Mouse (Mus musculus): ENCODE measurements around the gene Ufc1. TPM values are rescaled to one million over a fixed set of nuclear protein-coding genes. Genes with fewer than 3 reads are reported as not detected.
"Not testable (repeated sequence)": the region's sequence is repeated elsewhere in the genome, so short reads cannot be mapped to it uniquely, and the experiment has no call there.

Gene Ufc1
- polyA plus RNA-seq (2012; rRNA removed): 34.5 and 35.8 TPM in 2 replicates

- WGBS: under 1% methylated on average over 42 of the region's 42 CpGs
- DNase-seq (ENCODE audit: low read depth, low spot score): peak; percentile 77
These were observed at the start of gene Ufc1 for GRCm38 (mm10) chr1:171294298-171295062. Gene Ufc1 (minus strand): TSS chr1:171295024.

- WGBS: 43% methylated on average over 9 of the region's 9 CpGs
- DNase-seq (ENCODE audit: low read depth, low spot score): no peak
These were observed 49.3 kb upstream of the Ufc1 start for GRCm38 (mm10) chr1:171343922-171344677.

- no peak for DNase-seq (ENCODE audit: low read depth, low spot score)
- WGBS: 78% methylated on average over 16 of the region's 16 CpGs
These were observed 47.7 kb upstream of the Ufc1 start for GRCm38 (mm10) chr1:171342262-171343207.

- DNase-seq (ENCODE audit: low read depth, low spot score): no peak
- WGBS: 0% methylated on average over 4 of the region's 4 CpGs
These were observed 35.4 kb upstream of the Ufc1 start for GRCm38 (mm10) chr1:171330216-171330560.

GRCm38 (mm10) chr1:171329433-171330215 lies 34.8 kb upstream of the Ufc1 start:
- 1% methylated on average over 57 of the region's 61 CpGs for WGBS

GRCm38 (mm10) chr1:171328839-171329432 lies 34.1 kb upstream of the Ufc1 start, which contains the start of gene Dedd:
Gene Dedd (plus strand): TSS chr1:171329145.
- WGBS: under 1% methylated on average over 41 of the region's 48 CpGs
- DNase-seq (ENCODE audit: low read depth, low spot score): no peak

More at GRCm38 (mm10) chr1:171329433-171330215, 34.8 kb upstream of the Ufc1 start:
- no peak for DNase-seq (ENCODE audit: low read depth, low spot score)

- DNase-seq (ENCODE audit: low read depth, low spot score): no peak
- WGBS: 11% methylated on average over 9 of the region's 9 CpGs
These were observed 33.4 kb upstream of the Ufc1 start for GRCm38 (mm10) chr1:171328244-171328643.

- not testable (repeated sequence) for DNase-seq (ENCODE audit: low read depth, low spot score)
These were observed 31.8 kb upstream of the Ufc1 start for GRCm38 (mm10) chr1:171326588-171326987.

GRCm38 (mm10) chr1:171325571-171325970 lies 30.7 kb upstream of the Ufc1 start:
- 64% methylated on average over 2 of the region's 2 CpGs for WGBS
- no peak for DNase-seq (ENCODE audit: low read depth, low spot score)

More at GRCm38 (mm10) chr1:171326588-171326987, 31.8 kb upstream of the Ufc1 start:
- 59% methylated on average over 4 of the region's 4 CpGs for WGBS

GRCm38 (mm10) chr1:171322012-171322411 lies 27.2 kb upstream of the Ufc1 start:
- WGBS: 60% methylated on average over 1 of the region's 1 CpGs
- no peak for DNase-seq (ENCODE audit: low read depth, low spot score)

GRCm38 (mm10) chr1:171321415-171321814 lies 26.6 kb upstream of the Ufc1 start:
- DNase-seq (ENCODE audit: low read depth, low spot score): no peak

- 38% methylated on average over 5 of the region's 5 CpGs for WGBS
These were observed 25.3 kb upstream of the Ufc1 start for GRCm38 (mm10) chr1:171320151-171320550.

GRCm38 (mm10) chr1:171319748-171320147 lies 24.9 kb upstream of the Ufc1 start:
- no peak for DNase-seq (ENCODE audit: low read depth, low spot score)
- 32% methylated on average over 7 of the region's 7 CpGs for WGBS

More at GRCm38 (mm10) chr1:171320151-171320550, 25.3 kb upstream of the Ufc1 start:
- DNase-seq (ENCODE audit: low read depth, low spot score): no peak

- DNase-seq (ENCODE audit: low read depth, low spot score): no peak
- WGBS: 70% methylated on average over 2 of the region's 2 CpGs
These were observed 14.5 kb upstream of the Ufc1 start for GRCm38 (mm10) chr1:171309321-171309720.

- WGBS: 54% methylated on average over 5 of the region's 5 CpGs
- not testable (repeated sequence) for DNase-seq (ENCODE audit: low read depth, low spot score)
These were observed 11.3 kb upstream of the Ufc1 start for GRCm38 (mm10) chr1:171306157-171306556.

- 64% methylated on average over 3 of the region's 3 CpGs for WGBS
- DNase-seq (ENCODE audit: low read depth, low spot score): no peak
These were observed 3.4 kb upstream of the Ufc1 start for GRCm38 (mm10) chr1:171298226-171298625.

- 8% methylated on average over 3 of the region's 3 CpGs for WGBS
- DNase-seq (ENCODE audit: low read depth, low spot score): no peak
These were observed 209 bp upstream of the Ufc1 start for GRCm38 (mm10) chr1:171295063-171295402.

- no peak for DNase-seq (ENCODE audit: low read depth, low spot score)
- WGBS: 26% methylated on average over 5 of the region's 5 CpGs
These were observed 922 bp downstream of the Ufc1 start for GRCm38 (mm10) chr1:171293906-171294297.

- 52% methylated on average over 3 of the region's 3 CpGs for WGBS
- DNase-seq (ENCODE audit: low read depth, low spot score): no peak
These were observed 1.5 kb downstream of the Ufc1 start for GRCm38 (mm10) chr1:171293351-171293750.

Data from large intestine, adult 2 months (tissue).